Mouse (Mus musculus) MEL (cell line): ENCODE data around the gene Ybx2.

Source experiments
- CTCF ChIP-seq, 3 experiments: IDR thresholded peaks in 2 of 3; conservative IDR thresholded peaks in 1 of 3; 2 replicates each; pipeline ENCODE4 v1.5.1; 2011 to 2012; ENCODE audit warnings: low read length in 3 of 3, low read depth in 2 of 3, mild to moderate bottlenecking in 2 of 3, improper control_type of control experiment in 1 of 3, inconsistent platforms in 1 of 3, mixed read lengths in 1 of 3, moderate library complexity in 1 of 3; ENCODE audit not compliant: control insufficient read depth in 1 of 3, insufficient read depth in 1 of 3, poor library complexity in 1 of 3, severe bottlenecking in 1 of 3
- E2F4 ChIP-seq: IDR thresholded peaks from 2 replicates; pipeline ENCODE4 v1.6.1; 2011; ENCODE audit warnings: low read depth, low read length, improper control_type of control experiment, borderline replicate concordance
- EP300 ChIP-seq, 2 experiments: IDR thresholded peaks; 2 replicates each; pipeline ENCODE4 v1.6.1; 2011; ENCODE audit warnings: improper control_type of control experiment in 2 of 2, low read length in 2 of 2, low read depth in 1 of 2, mild to moderate bottlenecking in 1 of 2
- HCFC1 ChIP-seq: IDR thresholded peaks from 2 replicates; pipeline ENCODE4 v1.6.1; 2012; ENCODE audit warnings: low read depth, mild to moderate bottlenecking, inconsistent platforms, low read length, improper control_type of control experiment, moderate library complexity
- NELFE ChIP-seq: IDR thresholded peaks from 2 replicates; pipeline ENCODE4 v1.6.1; 2011; ENCODE audit warnings: low read depth, low read length, improper control_type of control experiment
- POLR2A ChIP-seq, 2 experiments: IDR thresholded peaks; 2 replicates each; pipeline ENCODE4 v1.6.1; 2011 to 2012; ENCODE audit warnings: low read length in 2 of 2, mild to moderate bottlenecking in 2 of 2, control low read depth in 1 of 2, improper control_type of control experiment in 1 of 2, low read depth in 1 of 2, moderate library complexity in 1 of 2; ENCODE audit not compliant: control insufficient read depth in 1 of 2, insufficient read depth in 1 of 2, poor library complexity in 1 of 2
- POLR2AphosphoS5 ChIP-seq: IDR thresholded peaks from 2 replicates; pipeline ENCODE4 v1.6.1; 2012; ENCODE audit warnings: low read depth, borderline replicate concordance, mild to moderate bottlenecking, inconsistent platforms, low read length, moderate library complexity, mixed read lengths
- RAD21 ChIP-seq: IDR thresholded peaks from 2 replicates; pipeline ENCODE4 v1.6.1; 2011; ENCODE audit warnings: mild to moderate bottlenecking, low read depth, low read length, improper control_type of control experiment
- TAL1 ChIP-seq: IDR thresholded peaks from 2 replicates; pipeline ENCODE4 v1.6.1; 2012; ENCODE audit warnings: mild to moderate bottlenecking, inconsistent platforms, low read length, moderate library complexity, mixed read lengths
- USF1 ChIP-seq: IDR thresholded peaks from 2 replicates; pipeline ENCODE4 v1.6.1; 2014; ENCODE audit warnings: low read depth, mild to moderate bottlenecking, inconsistent platforms, low read length, improper control_type of control experiment, moderate library complexity
- ZC3H11A ChIP-seq: IDR thresholded peaks from 2 replicates; pipeline ENCODE4 v1.6.1; 2012; ENCODE audit warnings: low read depth, mild to moderate bottlenecking, inconsistent platforms, low read length, improper control_type of control experiment
- ZNF384 ChIP-seq: IDR thresholded peaks from 2 replicates; pipeline ENCODE4 v1.6.1; 2012; ENCODE audit warnings: low read depth, mild to moderate bottlenecking, inconsistent platforms, low read length, improper control_type of control experiment

- TF ChIP-seq ZNF384 (no peak), POLR2AphosphoS5 (no peak), USF1 (no peak), CTCF (IDR thresholded peaks at IDR 0.05 in 2 of 3, conservative IDR thresholded peaks at IDR 0.05 in 1 of 3; ENCODE audit: control insufficient read depth in 1 of 3, insufficient read depth in 1 of 3, low read depth in 2 of 3, low read length in 3 of 3, poor library complexity in 1 of 3, severe bottlenecking in 1 of 3) (no peak), RAD21 (no peak), HCFC1 (no peak), ZC3H11A (no peak), NELFE (no peak), TAL1 (no peak), E2F4 (no peak), POLR2A (IDR thresholded peaks at IDR 0.05; ENCODE audit: control insufficient read depth in 1 of 2, insufficient read depth in 1 of 2, low read depth in 1 of 2, low read length in 2 of 2, poor library complexity in 1 of 2) (no peak), EP300 (IDR thresholded peaks at IDR 0.05; ENCODE audit: low read depth in 1 of 2, low read length in 2 of 2) (no peak)
Measured at GRCm38 (mm10) chr11:69936156-69936555, 560 bp downstream of the Ybx2 start.
